8 mouse cellular contexts compared by ENCODE assay signal in genomic region chr10:67547850-67548260, GRCm38 (mm10). TPM values are rescaled to one million over a fixed set of nuclear protein-coding genes. Genes with fewer than 3 reads are reported as not detected.
DNase-seq lines count a peak whose midpoint lies in the region; ATAC-seq and TF ChIP-seq lines count a peak whose summit lies in the region.

No protein-coding gene starts in this region.

- H3K27me3 ChIP-seq in spleen, adult 2 months (ENCODE audit: control insufficient read depth, insufficient read depth, low read length) = no peaks in the 10 kb centered on the region
- peaks cover 37% of the 10 kb centered on the region for H3K27me3 ChIP-seq in forebrain, embryonic 16.5 days (replicated peaks; ENCODE audit: control insufficient read depth, insufficient read depth, low read length)
- H3K27me3 ChIP-seq in intestine, postnatal 0 days (replicated peaks; ENCODE audit: control insufficient read depth, insufficient read depth, low read length) = no peaks in the 10 kb centered on the region

- peak in 1 of 2 experiments; percentile 12 for DNase-seq in spleen, adult 2 months (ENCODE audit: low read depth in 1 of 2, low spot score in 2 of 2)
- DNase-seq in spleen, adult 18-20 months = no peak
- peak; percentile 26 for DNase-seq in lung, postnatal 10 days
- DNase-seq in thymus, postnatal 10 days (ENCODE audit: low spot score in 2 of 2) = peak; percentile 12 to 16
- DNase-seq in left cerebral cortex, adult 18-20 months (ENCODE audit: low spot score in 2 of 2) = no peak

- no peaks in the 10 kb centered on the region for H3K9me3 ChIP-seq in forebrain, embryonic 16.5 days (ENCODE audit: control insufficient read depth, low read length)
- no peaks in the 10 kb centered on the region for H3K9me3 ChIP-seq in intestine, postnatal 0 days (ENCODE audit: control insufficient read depth)

- H3K4me3 ChIP-seq in spleen, adult 2 months (ENCODE audit: extremely low read depth, insufficient read depth, insufficient read length) = peak overlapping the region; percentile 88
- peak overlapping the region; percentile 95 for H3K4me3 ChIP-seq in bone marrow, adult 2 months (replicated peaks; ENCODE audit: control insufficient read depth, low read depth, low read length)
- H3K4me3 ChIP-seq in forebrain, embryonic 16.5 days (replicated peaks; ENCODE audit: low read length) = peak overlapping the region; percentile 92
- H3K4me3 ChIP-seq in intestine, postnatal 0 days (ENCODE audit: low read depth, low read length) = peak overlapping the region; percentile 77

- no peak for TF ChIP-seq CTCF in spleen, adult 2 months (IDR thresholded peaks at IDR 0.05; ENCODE audit: extremely low read depth, insufficient read depth, insufficient read length, insufficient replicate concordance)
- no peak for TF ChIP-seq CTCF in bone marrow, adult 2 months (IDR thresholded peaks at IDR 0.05; ENCODE audit: control insufficient read depth, insufficient read depth, low read length)
- 0 out of 2 replicates have a peak, but pooled peaks have one; percentile 5 for TF ChIP-seq CTCF in intestine, postnatal 0 days (IDR thresholded peaks at IDR 0.05; ENCODE audit: low read depth)

- H3K27ac ChIP-seq in spleen, adult 2 months (ENCODE audit: insufficient read depth, low read length) = no peak overlapping the region
- H3K27ac ChIP-seq in bone marrow, adult 2 months (ENCODE audit: control insufficient read depth, insufficient read depth, low read depth, low read length, poor library complexity) = peak overlapping the region; percentile 84
- no peak overlapping the region for H3K27ac ChIP-seq in forebrain, embryonic 16.5 days (ENCODE audit: low read length)
- no peak overlapping the region for H3K27ac ChIP-seq in intestine, postnatal 0 days (ENCODE audit: low read depth, low read length)

- 12% methylated on average over 20 of the region's 20 CpGs for WGBS in spleen, adult 2 months
- WGBS in bone marrow, adult 2 months = 9% methylated on average over 20 of the region's 20 CpGs
- WGBS in forebrain, embryonic 16.5 days = 4% methylated on average over 20 of the region's 20 CpGs
- 1% methylated on average over 20 of the region's 20 CpGs for WGBS in intestine, postnatal 0 days

- TF ChIP-seq POLR2A in spleen, adult 2 months (IDR thresholded peaks at IDR 0.05; ENCODE audit: low read depth, low read length) = no peak
- no peak for TF ChIP-seq POLR2A in bone marrow, adult 2 months (IDR thresholded peaks at IDR 0.05; ENCODE audit: borderline replicate concordance, control insufficient read depth, low read depth, low read length)

- H3K4me1 ChIP-seq in spleen, adult 2 months (ENCODE audit: control insufficient read depth, insufficient read depth, insufficient read length) = peaks cover 8% of the 10 kb centered on the region
- peaks cover 2% of the 10 kb centered on the region for H3K4me1 ChIP-seq in bone marrow, adult 2 months (ENCODE audit: control insufficient read depth, insufficient read depth, low read length)
- H3K4me1 ChIP-seq in forebrain, embryonic 16.5 days (replicated peaks; ENCODE audit: control insufficient read depth, insufficient read depth, low read length) = peaks cover 27% of the 10 kb centered on the region
- peaks cover 7% of the 10 kb centered on the region; the same call in 1 of the 2 replicates for H3K4me1 ChIP-seq in intestine, postnatal 0 days (replicated peaks; ENCODE audit: control insufficient read depth, insufficient read depth, low read length)

- H3K4me2 ChIP-seq in forebrain, embryonic 16.5 days (ENCODE audit: low read length) = peak overlapping the region; percentile 94
- peak overlapping the region; percentile 96 for H3K4me2 ChIP-seq in intestine, postnatal 0 days (replicated peaks; ENCODE audit: low read depth)

- peak overlapping the region; percentile 88 for H3K9ac ChIP-seq in forebrain, embryonic 16.5 days (replicated peaks; ENCODE audit: low read depth, low read length)
- peak overlapping the region; percentile 83 for H3K9ac ChIP-seq in intestine, postnatal 0 days (ENCODE audit: low read depth, low read length)

- H3K36me3 ChIP-seq in spleen, adult 2 months (ENCODE audit: control insufficient read depth, insufficient read depth, low read length) = peaks cover 5% of the 10 kb centered on the region
- 0 out of 2 replicates have a peak, but pooled peaks cover 2% of the 10 kb centered on the region for H3K36me3 ChIP-seq in forebrain, embryonic 16.5 days (ENCODE audit: control insufficient read depth, insufficient read depth)
- H3K36me3 ChIP-seq in intestine, postnatal 0 days (ENCODE audit: control insufficient read depth, insufficient read depth) = no peaks in the 10 kb centered on the region

- ATAC-seq in forebrain, embryonic 16.5 days = peak; percentile 1; the same call in 1 of the 2 replicates
- ATAC-seq in intestine, postnatal 0 days = 0 out of 2 replicates have a peak, but pooled peaks have one; percentile 1

RNA-seq across cellular contexts. Expression of gene Ado, which starts 0.9 kb away (rescaled TPM):
- 9.6 and 13.2 TPM in 2 replicates for polyA plus RNA-seq in spleen, adult 2 months (2012; rRNA removed)
- polyA plus RNA-seq in bone marrow, adult 2 months (2011; ENCODE audit: insufficient read depth, insufficient read length, low replicate concordance, missing spikeins) = 4.1 and 4.2 TPM in 2 replicates
- 76.3 and 88.1 TPM in 2 replicates for polyA plus RNA-seq in forebrain, embryonic 16.5 days (2015; fragmentation: Nextera tagmentation; extraction: Ambion mirVana)
- 17.4 and 18.5 TPM in 2 replicates for polyA plus RNA-seq in intestine, postnatal 0 days (2015; fragmentation: Nextera tagmentation; extraction: Ambion mirVana)
- 10 to 100 TPM; 38.8 to 40.0 TPM for total RNA-seq in left cerebral cortex, adult 18-20 months (2021)

RNA-seq across cellular contexts. Expression of gene Egr2, which starts 12.6 kb away (rescaled TPM):
- polyA plus RNA-seq in spleen, adult 2 months (2012; rRNA removed) = 12.5 and 17.7 TPM in 2 replicates
- polyA plus RNA-seq in bone marrow, adult 2 months (2011; ENCODE audit: insufficient read depth, insufficient read length, low replicate concordance, missing spikeins) = not detected in 2 replicates
- polyA plus RNA-seq in forebrain, embryonic 16.5 days (2015; fragmentation: Nextera tagmentation; extraction: Ambion mirVana) = 0.23 and 0.35 TPM in 2 replicates
- 0.60 TPM in 2 replicates for polyA plus RNA-seq in intestine, postnatal 0 days (2015; fragmentation: Nextera tagmentation; extraction: Ambion mirVana)
- 10 to 100 TPM; 21.4 to 23.2 TPM for total RNA-seq in left cerebral cortex, adult 18-20 months (2021)

Comparison
In these comparisons a context has a peak if more than half of its experiments do, and no peak if none do; other contexts are left out.
1. DNase-seq: peak in lung, postnatal 10 days (single experiment) and thymus, postnatal 10 days (2 of 2); none in spleen, adult 18-20 months (0 of 2) and left cerebral cortex, adult 18-20 months (0 of 2).
2. Peak in every context shown above with its lines, with median percentiles within 50 percentile points of each other: H3K4me3 ChIP-seq.